Mouse (Mus musculus): ENCODE results near the gene Zbtb8b. TPM values are rescaled to one million over a fixed set of nuclear protein-coding genes. Genes with fewer than 3 reads are reported as not detected.
A peak's percentile ranks its signal among the peaks of the same experiment; 100 is the strongest.
"Not testable (repeated sequence)": the region's sequence is repeated elsewhere in the genome, so short reads cannot be mapped to it uniquely, and the experiment has no call there.

Zbtb8b gene
- total RNA-seq (2021) = not detected
- long read RNA-seq, experiment 1 = 0 reads
- long read RNA-seq, experiment 2 = 0 reads

DNA sequence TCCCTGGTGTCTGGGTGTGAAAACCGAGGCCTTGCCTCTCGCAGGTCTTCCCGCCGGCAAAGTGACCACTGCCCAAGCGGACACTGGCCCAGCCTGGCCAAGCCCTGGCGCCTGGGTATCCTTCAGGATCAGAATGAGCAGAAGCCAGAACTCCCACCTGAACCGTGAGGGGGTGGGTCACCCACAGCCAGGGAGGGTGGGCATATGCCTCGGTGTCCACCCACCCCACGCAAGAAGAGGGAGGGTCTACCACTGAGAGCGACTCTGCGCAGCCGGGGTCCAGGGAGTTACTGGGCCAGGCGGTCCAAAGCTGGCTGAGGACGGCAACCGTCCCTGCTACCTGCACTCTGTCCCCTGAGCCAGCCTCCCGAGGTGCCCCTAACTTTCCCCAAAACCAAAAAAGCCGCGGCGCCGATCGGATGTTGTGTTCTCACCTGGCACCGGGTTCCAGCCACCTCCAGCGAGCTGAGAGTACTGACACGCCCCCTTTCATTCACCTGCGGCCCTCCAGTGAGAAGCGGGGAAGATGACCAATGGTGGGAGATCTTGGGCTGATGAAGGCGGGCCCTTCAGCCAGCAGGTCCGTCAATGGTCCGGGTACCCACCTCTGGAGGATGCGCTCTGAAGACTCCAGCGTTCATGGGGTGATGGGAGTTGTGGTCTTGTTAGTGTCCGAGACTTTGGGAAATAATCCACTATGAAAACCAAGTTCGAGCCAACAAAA is at the start of gene Zbtb8b:
Gene Zbtb8b (minus strand): TSS at position 514 of the 724 bp plus-strand sequence.
- intact Hi-C loops (cut with DNase I; ENCODE audit: low total_unique reads) = loop anchor here (10.0 kb wide), 1 partner anchor 216 kb away; no protein-coding TSS in a partner anchor
- DNase-seq = no peak

- intact Hi-C loops (cut with DNase I; ENCODE audit: low total_unique reads) = no loop called here
- no peak for DNase-seq
Measured at GRCm38 (mm10) chr4:129481090-129481489, 40.4 kb upstream of the Zbtb8b start.

- no peak for DNase-seq
- intact Hi-C loops (cut with DNase I; ENCODE audit: low total_unique reads) = no loop called here
Measured at GRCm38 (mm10) chr4:129479863-129480262, 39.2 kb upstream of the Zbtb8b start.

DNA sequence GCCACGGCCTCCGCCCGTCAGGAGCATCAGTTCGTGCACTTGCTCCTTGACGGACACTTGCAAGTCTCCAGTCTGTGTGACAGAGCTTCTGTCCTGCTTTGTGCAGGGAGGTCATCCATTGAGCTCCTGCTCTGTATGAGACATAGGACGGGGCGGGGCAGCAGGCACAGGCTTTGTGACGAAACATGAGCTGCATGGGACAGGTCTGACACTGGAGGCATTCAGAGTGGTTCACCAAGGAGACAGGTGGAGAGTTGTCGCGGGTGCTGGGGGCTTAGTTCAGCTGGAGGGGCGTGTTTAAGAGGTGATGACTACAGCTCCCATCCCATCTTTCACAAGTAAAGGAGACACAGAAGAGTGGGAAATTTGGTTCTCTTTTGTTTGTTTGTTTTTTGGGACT is 35.4 kb upstream of the Zbtb8b start:
- intact Hi-C loops (cut with DNase I; ENCODE audit: low total_unique reads) = no loop called here
- DNase-seq = no peak

DNA sequence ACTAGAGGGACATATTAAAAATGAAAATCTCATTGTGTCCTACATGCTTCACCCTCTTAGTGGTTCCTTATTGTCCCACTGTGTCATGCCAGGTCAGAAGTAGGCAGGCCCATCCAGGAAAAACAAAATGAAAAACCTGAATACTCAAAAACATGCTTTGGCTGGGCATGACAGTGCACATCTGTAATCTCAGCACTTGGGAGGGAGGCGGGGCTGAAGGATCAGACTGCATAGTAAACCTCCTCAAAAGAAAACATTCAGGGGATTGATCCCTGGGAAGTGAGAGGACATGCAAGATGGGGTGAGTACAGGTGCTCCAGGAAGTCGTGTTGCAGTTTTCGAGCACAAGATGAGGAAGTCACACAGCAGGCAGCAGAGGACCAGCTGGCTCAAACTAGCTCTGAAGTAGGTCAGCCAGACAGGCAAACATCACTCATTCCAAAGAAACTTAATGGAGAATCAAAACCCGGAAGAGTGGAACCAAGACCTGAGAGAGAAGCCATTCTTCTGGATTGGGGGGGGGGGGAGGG is 23.7 kb upstream of the Zbtb8b start:
- DNase-seq = no peak
- intact Hi-C loops (cut with DNase I; ENCODE audit: low total_unique reads) = no loop called here

- intact Hi-C loops (cut with DNase I; ENCODE audit: low total_unique reads) = no loop called here
Measured at GRCm38 (mm10) chr4:129463097-129464059, 22.7 kb upstream of the Zbtb8b start.

GRCm38 (mm10) chr4:129462118-129462517 is 21.5 kb upstream of the Zbtb8b start:
- intact Hi-C loops (cut with DNase I; ENCODE audit: low total_unique reads) = no loop called here
- no peak for DNase-seq

More at GRCm38 (mm10) chr4:129463097-129464059, 22.7 kb upstream of the Zbtb8b start:
- no peak for DNase-seq

GRCm38 (mm10) chr4:129461183-129461960 is 20.7 kb upstream of the Zbtb8b start, which contains the start of gene Bsdc1:
Gene Bsdc1 (plus strand): TSS chr4:129461581.
- DNase-seq = peak; percentile 99
- intact Hi-C loops (cut with DNase I; ENCODE audit: low total_unique reads) = no loop called here

DNA sequence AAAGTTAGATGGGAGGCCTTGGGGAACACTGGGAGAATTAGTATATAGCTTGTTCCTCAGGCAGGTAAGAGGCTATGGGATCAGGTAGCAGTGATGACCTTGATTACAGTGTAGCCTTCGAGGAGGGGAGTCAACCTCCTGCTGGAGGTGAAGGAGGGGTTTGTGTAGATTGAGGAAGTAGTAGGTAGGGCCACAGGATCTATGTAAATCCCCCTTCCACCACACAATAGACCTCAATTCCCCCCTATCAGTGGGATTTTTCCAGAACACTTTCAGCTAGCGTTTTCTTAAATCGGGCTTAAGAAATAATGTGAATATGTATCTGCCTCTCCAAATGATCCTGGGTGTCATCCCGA is 20.2 kb upstream of the Zbtb8b start:
- intact Hi-C loops (cut with DNase I; ENCODE audit: low total_unique reads) = no loop called here
- no peak for DNase-seq

GRCm38 (mm10) chr4:129459726-129460125 is 19.1 kb upstream of the Zbtb8b start:
- intact Hi-C loops (cut with DNase I; ENCODE audit: low total_unique reads) = no loop called here
- DNase-seq = no peak

DNA sequence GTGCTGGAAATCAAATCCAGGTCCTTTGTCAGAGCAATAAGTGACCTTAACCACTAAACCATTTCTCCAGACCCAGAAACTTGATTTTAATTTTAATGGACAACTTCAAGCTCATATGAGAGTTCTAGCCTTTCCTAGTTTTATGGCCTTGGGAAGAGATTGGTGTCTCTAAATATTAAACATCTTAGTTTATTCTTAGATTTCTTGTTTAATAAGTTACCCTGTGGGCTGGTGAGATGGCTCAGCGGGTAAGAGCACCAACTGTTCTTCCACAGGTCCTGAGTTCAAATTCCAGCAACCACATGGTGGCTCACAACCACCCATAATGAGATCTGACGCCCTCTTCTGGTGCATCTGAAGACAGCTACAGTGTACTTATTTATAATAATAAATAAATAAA is 16.7 kb upstream of the Zbtb8b start:
- DNase-seq = not testable (repeated sequence)
- intact Hi-C loops (cut with DNase I; ENCODE audit: low total_unique reads) = loop anchor here (2.0 kb wide), 1 partner anchor 107 kb away; no protein-coding TSS in a partner anchor

DNA sequence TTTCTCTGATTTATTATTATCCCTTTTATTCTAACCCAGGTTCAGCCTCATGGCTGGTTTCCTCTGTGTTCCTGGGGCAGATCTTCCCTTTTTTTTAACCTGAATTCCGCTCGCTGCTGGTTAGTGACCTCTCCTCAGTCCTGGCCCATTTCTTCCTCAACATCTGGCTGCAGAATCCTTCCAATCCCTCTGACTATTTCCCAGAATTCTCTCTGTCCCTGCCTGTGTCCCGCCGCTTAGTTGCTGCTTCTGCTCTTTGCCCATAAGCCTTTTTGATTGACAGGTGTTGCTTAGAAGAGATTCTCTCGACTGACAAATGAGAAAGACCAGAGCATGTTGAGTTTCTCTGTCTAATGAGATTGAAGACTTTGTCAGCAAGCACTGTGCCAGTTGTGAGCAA is 15.5 kb upstream of the Zbtb8b start:
- intact Hi-C loops (cut with DNase I; ENCODE audit: low total_unique reads) = loop anchor here (2.0 kb wide), 1 partner anchor 105 kb away; no protein-coding TSS in a partner anchor
- no peak for DNase-seq

GRCm38 (mm10) chr4:129455265-129455664 is 14.6 kb upstream of the Zbtb8b start:
- intact Hi-C loops (cut with DNase I; ENCODE audit: low total_unique reads) = no loop called here
- peak; percentile 35 for DNase-seq

GRCm38 (mm10) chr4:129451471-129452169 is 11.0 kb upstream of the Zbtb8b start:
- intact Hi-C loops (cut with DNase I; ENCODE audit: low total_unique reads) = no loop called here

GRCm38 (mm10) chr4:129450851-129451250 is 10.2 kb upstream of the Zbtb8b start:
- intact Hi-C loops (cut with DNase I; ENCODE audit: low total_unique reads) = no loop called here

More at GRCm38 (mm10) chr4:129451471-129452169, 11.0 kb upstream of the Zbtb8b start:
- no peak for DNase-seq

DNA sequence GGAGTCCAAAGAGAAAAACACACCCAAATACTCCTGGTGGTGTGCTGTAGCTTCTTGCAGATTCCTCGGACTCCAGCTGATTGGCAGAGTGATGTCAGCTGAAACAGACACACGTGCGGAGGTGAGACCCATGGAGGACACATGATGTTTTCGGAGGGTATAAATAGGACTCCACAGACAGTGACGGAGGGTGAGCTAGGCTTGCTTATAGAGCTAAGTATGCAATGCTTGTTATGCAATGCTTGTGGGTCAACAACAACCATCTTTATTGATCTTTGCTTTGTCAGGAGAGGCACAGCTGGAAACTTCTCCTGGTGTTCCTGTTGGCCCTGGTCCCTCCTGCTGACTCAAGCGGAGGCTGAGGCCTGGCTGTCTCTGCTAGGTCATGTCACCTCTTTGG is 8.1 kb upstream of the Zbtb8b start:
- DNase-seq = no peak
- intact Hi-C loops (cut with DNase I; ENCODE audit: low total_unique reads) = loop anchor here (10.0 kb wide), 1 partner anchor 224 kb away; no protein-coding TSS in a partner anchor

More at GRCm38 (mm10) chr4:129450851-129451250, 10.2 kb upstream of the Zbtb8b start:
- DNase-seq = no peak

GRCm38 (mm10) chr4:129447778-129448563 is 7.3 kb upstream of the Zbtb8b start:
- intact Hi-C loops (cut with DNase I; ENCODE audit: low total_unique reads) = loop anchor here (10.0 kb wide), 1 partner anchor 223 kb away; no protein-coding TSS in a partner anchor

GRCm38 (mm10) chr4:129447360-129447759 is 6.7 kb upstream of the Zbtb8b start:
- intact Hi-C loops (cut with DNase I; ENCODE audit: low total_unique reads) = loop anchor here (10.0 kb wide), 1 partner anchor 223 kb away; no protein-coding TSS in a partner anchor
- no peak for DNase-seq

More at GRCm38 (mm10) chr4:129447778-129448563, 7.3 kb upstream of the Zbtb8b start:
- DNase-seq = no peak

Measured in gastrocnemius, postnatal 14 days (tissue).